Mouse (Mus musculus) B cell, adult 2 months (primary cell): ENCODE data around the gene Scamp3.

Experiments used
- DNase-seq, 2 experiments: peaks; one replicate each; pipeline ENCODE4 v3.0.0; 2022

Scamp3 gene

GRCm38 (mm10) chr3:89228180-89228549, 50.9 kb downstream of the Scamp3 start:
- peak; percentile 91 for DNase-seq

DNA sequence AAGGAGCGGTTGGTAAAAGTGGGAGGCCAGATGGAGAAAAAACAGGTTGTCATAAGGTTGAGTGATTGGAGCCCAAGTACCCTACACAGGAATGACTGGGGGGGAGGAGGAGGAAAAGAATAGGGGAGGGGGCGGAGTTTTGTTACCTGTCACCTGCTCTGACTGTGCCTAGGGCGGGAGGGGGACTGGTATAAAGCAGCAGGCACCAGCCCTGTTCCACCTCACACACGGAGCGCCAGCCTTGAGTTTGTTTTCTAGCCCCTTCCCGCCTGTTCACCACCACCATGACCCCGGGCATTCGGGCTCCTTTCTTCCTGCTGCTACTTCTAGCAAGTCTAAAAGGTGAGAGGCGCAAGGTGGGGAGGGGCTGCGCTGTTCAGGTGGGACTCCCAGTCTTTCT, 51.6 kb downstream of the Scamp3 start, which contains the start of gene Muc1:
Gene Muc1 (plus strand): TSS at position 222 of the 400 bp plus-strand sequence.
- DNase-seq, result no peak

- no peak for DNase-seq
Measured at GRCm38 (mm10) chr3:89229276-89229675, 52.0 kb downstream of the Scamp3 start.

- no peak for DNase-seq
Measured at GRCm38 (mm10) chr3:89230561-89230960, 53.3 kb downstream of the Scamp3 start.

DNA sequence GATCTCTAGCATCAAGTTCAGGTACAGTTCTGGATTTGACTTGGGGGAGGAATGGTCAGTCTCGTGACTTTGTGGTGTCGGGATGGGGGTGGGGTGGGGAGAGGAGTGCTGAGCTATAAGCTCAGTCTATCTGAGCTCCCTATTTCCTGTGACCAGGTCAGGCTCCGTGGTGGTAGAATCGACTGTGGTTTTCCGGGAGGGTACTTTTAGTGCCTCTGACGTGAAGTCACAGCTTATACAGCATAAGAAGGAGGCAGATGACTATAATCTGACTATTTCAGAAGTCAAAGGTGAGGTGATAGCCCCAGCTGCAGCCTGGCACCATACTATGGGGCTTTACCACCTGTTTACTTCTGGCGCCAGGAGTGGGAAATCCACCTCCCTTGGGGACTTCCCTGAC, 54.1 kb downstream of the Scamp3 start:
- DNase-seq, result peak in 1 of 2 experiments; percentile 33

DNA sequence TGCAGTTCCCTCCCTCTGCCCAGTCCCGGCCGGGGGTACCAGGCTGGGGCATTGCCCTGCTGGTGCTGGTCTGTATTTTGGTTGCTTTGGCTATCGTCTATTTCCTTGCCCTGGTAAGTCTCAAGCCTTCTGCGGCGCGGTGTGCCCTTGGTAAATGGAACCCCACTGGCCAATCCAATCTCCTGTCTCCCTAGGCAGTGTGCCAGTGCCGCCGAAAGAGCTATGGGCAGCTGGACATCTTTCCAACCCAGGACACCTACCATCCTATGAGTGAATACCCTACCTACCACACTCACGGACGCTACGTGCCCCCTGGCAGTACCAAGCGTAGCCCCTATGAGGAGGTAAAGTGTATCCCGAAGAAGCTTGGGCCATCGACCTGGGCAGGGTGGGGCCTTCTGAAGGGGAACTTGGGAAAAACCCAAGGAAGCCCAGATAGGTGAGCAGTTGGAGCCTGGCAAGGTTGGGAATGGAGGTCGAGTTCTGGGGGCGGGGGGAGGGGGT, 54.6 kb downstream of the Scamp3 start:
- DNase-seq, result no peak
